Mouse (Mus musculus) midbrain, postnatal 0 days (tissue): ENCODE results near the gene Gm17334. TPM values are rescaled to one million over a fixed set of nuclear protein-coding genes. Genes with fewer than 3 reads are reported as not detected.

Source experiments
- ATAC-seq: fragments of 200-750 bp; cut with Nextera tagmentation; 2 replicates; pipeline ENCODE4 v1.8.0; 2017; ENCODE audit warnings: moderate number of reproducible peaks, mild to moderate bottlenecking, moderate TSS enrichment, moderate library complexity; ENCODE audit not compliant: low FRiP score
- DNase-seq: peaks from one replicate; pipeline ENCODE4 v3.0.0-alpha.2; 2015; ENCODE audit warnings: low spot score
- H3K27ac ChIP-seq: fragments of 300-500 bp; sonication (generic); 2 replicates; pipeline ENCODE4 v1.5.1; 2014; ENCODE audit warnings: low read depth, mild to moderate bottlenecking, low read length, mixed read lengths
- H3K27me3 ChIP-seq: fragments of 300-500 bp; sonication (generic); 2 replicates; pipeline ENCODE4 v1.6.1; 2014; ENCODE audit warnings: low read length, control low read depth, mixed read lengths; ENCODE audit not compliant: insufficient read depth
- H3K36me3 ChIP-seq: fragments of 300-500 bp; sonication (generic); 2 replicates; pipeline ENCODE4 v1.6.1; 2014; ENCODE audit warnings: low read length, control low read depth, mixed read lengths; ENCODE audit not compliant: insufficient read depth
- H3K4me1 ChIP-seq: fragments of 300-500 bp; sonication (generic); 2 replicates; pipeline ENCODE4 v1.6.1; 2014; ENCODE audit warnings: mild to moderate bottlenecking, control low read depth, antibody characterized with exemption, low read length, mixed read lengths; ENCODE audit not compliant: insufficient read depth
- H3K4me2 ChIP-seq: fragments of 300-500 bp; sonication (generic); 2 replicates; pipeline ENCODE4 v1.6.1; 2014; ENCODE audit warnings: low read depth, mild to moderate bottlenecking, low read length, mixed read lengths; ENCODE audit not compliant: poor library complexity, severe bottlenecking
- H3K4me3 ChIP-seq: fragments of 300-500 bp; sonication (generic); 2 replicates; pipeline ENCODE4 v1.5.1; 2014; ENCODE audit warnings: low read depth, mild to moderate bottlenecking, low read length, moderate library complexity
- H3K9ac ChIP-seq: fragments of 300-500 bp; sonication (generic); replicated peaks from 2 replicates; pipeline ENCODE4 v1.6.1; 2014; ENCODE audit warnings: mild to moderate bottlenecking, low read length, moderate library complexity, mixed read lengths; ENCODE audit not compliant: poor library complexity, severe bottlenecking
- H3K9me3 ChIP-seq: fragments of 300-500 bp; sonication (generic); 2 replicates; pipeline ENCODE4 v1.6.1; 2016; ENCODE audit warnings: low read length, control low read depth
- CTCF ChIP-seq: IDR thresholded peaks from 2 replicates; pipeline ENCODE4 v1.5.1; 2016; ENCODE audit warnings: antibody characterized with exemption, mild to moderate bottlenecking
- WGBS: fragments of 180-500 bp; shearing (Covaris S2); extraction: QIAGEN DNeasy Blood & Tissue Kit; methylation state at CpG from one replicate; pipeline ENCODE4 v1.1.7; 2014; 5-methylcytosine and 5-hydroxymethylcytosine counted together
- polyA plus RNA-seq: library from polyadenylated mRNA; unstranded; fragments of >200 nt; fragmentation: Nextera tagmentation; extraction: Ambion mirVana; gene quantifications from 2 replicates; pipeline ENCODE4 v1.2.1, GENCODE M21; 2015
- total RNA-seq: library from RNA; depleted of rRNA; stranded (reverse); fragments of >200 nt; gene quantifications from 2 replicates; pipeline ENCODE4 v1.2.3, GENCODE M21; 2014

Gm17334 gene
- total and polyA plus RNA-seq, 2 experiments from 2014 or later, result not detected

DNA sequence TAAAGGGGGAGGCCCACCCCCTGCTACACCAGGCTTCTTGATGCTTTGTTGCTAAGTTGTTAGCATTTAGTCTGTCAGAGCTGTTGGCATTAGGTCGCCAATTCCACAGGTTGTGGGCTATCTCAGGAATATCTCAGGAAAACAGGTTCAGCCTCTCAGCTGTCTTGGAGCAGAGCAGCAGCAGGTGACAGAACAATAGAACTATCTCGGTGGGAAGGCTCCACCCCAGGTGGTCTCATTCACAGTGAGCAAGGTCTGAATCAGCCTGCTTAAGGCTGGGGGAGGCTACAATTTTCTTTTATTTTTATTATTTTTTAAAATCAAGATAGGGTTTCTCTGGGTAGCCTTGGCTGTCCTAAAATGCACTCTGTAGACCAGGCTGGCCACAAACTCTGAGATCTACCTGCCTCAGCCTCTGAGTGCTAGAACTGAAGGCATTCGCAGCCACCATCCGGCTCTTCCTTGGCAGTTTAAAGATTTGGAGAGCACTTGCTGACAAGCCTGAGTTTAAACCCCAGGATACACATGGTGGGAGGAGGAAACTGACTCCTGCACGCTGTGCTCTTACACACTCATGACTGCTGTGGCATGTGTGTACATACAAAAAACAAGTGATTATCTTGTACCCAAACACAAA lies 23.2 kb downstream of the Gm17334 start:
- Histone ChIP-seq H3K27me3 (no peaks in the 10 kb centered on the region), H3K9ac (no peak overlapping the region), H3K9me3 (no peaks in the 10 kb centered on the region), H3K4me2 (no peak overlapping the region), H3K4me3 (no peak overlapping the region), H3K27ac (no peak overlapping the region), H3K4me1 (no peaks in the 10 kb centered on the region), H3K36me3 (no peaks in the 10 kb centered on the region)
- DNase-seq (no peak), ATAC-seq (no peak)
- TF ChIP-seq CTCF, result no peak
- 51% methylated on average over 5 of the region's 5 CpGs for whole genome bisulfite sequencing

- no peak for TF ChIP-seq CTCF
- Histone ChIP-seq H3K9ac (no peak overlapping the region), H3K4me2 (no peak overlapping the region), H3K4me1 (no peaks in the 10 kb centered on the region), H3K27ac (no peak overlapping the region), H3K27me3 (no peaks in the 10 kb centered on the region), H3K4me3 (no peak overlapping the region), H3K9me3 (no peaks in the 10 kb centered on the region), H3K36me3 (no peaks in the 10 kb centered on the region)
- 59% methylated on average over 4 of the region's 4 CpGs for WGBS
- ATAC-seq (no peak), DNase-seq (no peak)
Measured at GRCm38 (mm10) chr11:53749306-53749705, 23.7 kb downstream of the Gm17334 start.

- H3K9ac ChIP-seq, result no peak overlapping the region
- H3K9me3 ChIP-seq, result no peaks in the 10 kb centered on the region
- no peaks in the 10 kb centered on the region for H3K4me1 ChIP-seq
- no peak for TF ChIP-seq CTCF
- H3K36me3 ChIP-seq, result no peaks in the 10 kb centered on the region
- no peak for DNase-seq
- WGBS, result 96% methylated on average over 6 of the region's 6 CpGs
- no peaks in the 10 kb centered on the region for H3K27me3 ChIP-seq
- H3K4me2 ChIP-seq, result no peak overlapping the region
- no peak overlapping the region for H3K27ac ChIP-seq
- H3K4me3 ChIP-seq, result no peak overlapping the region
- no peak for ATAC-seq
Measured at GRCm38 (mm10) chr11:53748614-53749013, 24.4 kb downstream of the Gm17334 start.

GRCm38 (mm10) chr11:53747985-53748384 lies 25.0 kb downstream of the Gm17334 start:
- H3K9ac ChIP-seq, result no peak overlapping the region

DNA sequence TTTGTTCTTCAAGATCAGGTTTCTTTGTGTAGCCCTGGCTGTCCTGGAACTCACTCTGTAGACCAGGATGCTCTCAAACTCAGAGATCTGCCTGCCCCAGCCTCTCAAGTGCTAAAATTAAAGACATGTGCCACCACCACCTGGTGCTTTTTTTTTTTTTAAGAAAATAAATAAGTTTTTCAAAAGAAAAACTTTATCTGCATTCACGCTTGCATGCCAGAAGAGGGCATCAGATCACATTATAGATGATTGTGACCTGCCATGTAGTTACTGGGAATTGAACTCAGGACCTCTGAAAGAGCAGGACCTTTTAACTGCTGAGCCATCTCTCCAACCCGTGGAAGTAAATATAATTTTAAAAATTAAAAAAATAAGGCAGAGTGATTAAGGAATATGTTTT lies 27.7 kb downstream of the Gm17334 start:
- Histone ChIP-seq H3K9me3 (no peaks in the 10 kb centered on the region), H3K9ac (no peak overlapping the region), H3K4me3 (no peak overlapping the region), H3K27ac (no peak overlapping the region), H3K4me1 (no peaks in the 10 kb centered on the region), H3K36me3 (no peaks in the 10 kb centered on the region), H3K4me2 (no peak overlapping the region), H3K27me3 (no peaks in the 10 kb centered on the region)
- 92% methylated on average over 2 of the region's 2 CpGs for WGBS
- TF ChIP-seq CTCF, result 0 out of 2 replicates have a peak, but pooled peaks have one; percentile 8
- ATAC-seq (no peak), DNase-seq (no peak)

More at GRCm38 (mm10) chr11:53747985-53748384, 25.0 kb downstream of the Gm17334 start:
- DNase-seq (no peak), ATAC-seq (no peak)
- Histone ChIP-seq H3K4me3 (no peak overlapping the region), H3K9me3 (no peaks in the 10 kb centered on the region), H3K27ac (no peak overlapping the region), H3K4me2 (no peak overlapping the region), H3K36me3 (no peaks in the 10 kb centered on the region), H3K27me3 (no peaks in the 10 kb centered on the region), H3K4me1 (no peaks in the 10 kb centered on the region)
- WGBS, result 92% methylated on average over 9 of the region's 9 CpGs
- TF ChIP-seq CTCF, result no peak

GRCm38 (mm10) chr11:53742353-53742752 lies 30.6 kb downstream of the Gm17334 start:
- Histone ChIP-seq H3K4me1 (no peaks in the 10 kb centered on the region), H3K36me3 (no peaks in the 10 kb centered on the region), H3K9me3 (no peaks in the 10 kb centered on the region), H3K9ac (no peak overlapping the region), H3K27ac (no peak overlapping the region), H3K4me3 (no peak overlapping the region), H3K4me2 (no peak overlapping the region), H3K27me3 (no peaks in the 10 kb centered on the region)
- ATAC-seq, result no peak
- DNase-seq, result peak; percentile 31
- TF ChIP-seq CTCF, result peak; percentile 26; the same call in 1 of the 2 replicates
- 7% methylated on average over 5 of the region's 5 CpGs for WGBS
